Mouse (Mus musculus): ENCODE measurements around the gene Myl6.

The Myl6 gene

DNA sequence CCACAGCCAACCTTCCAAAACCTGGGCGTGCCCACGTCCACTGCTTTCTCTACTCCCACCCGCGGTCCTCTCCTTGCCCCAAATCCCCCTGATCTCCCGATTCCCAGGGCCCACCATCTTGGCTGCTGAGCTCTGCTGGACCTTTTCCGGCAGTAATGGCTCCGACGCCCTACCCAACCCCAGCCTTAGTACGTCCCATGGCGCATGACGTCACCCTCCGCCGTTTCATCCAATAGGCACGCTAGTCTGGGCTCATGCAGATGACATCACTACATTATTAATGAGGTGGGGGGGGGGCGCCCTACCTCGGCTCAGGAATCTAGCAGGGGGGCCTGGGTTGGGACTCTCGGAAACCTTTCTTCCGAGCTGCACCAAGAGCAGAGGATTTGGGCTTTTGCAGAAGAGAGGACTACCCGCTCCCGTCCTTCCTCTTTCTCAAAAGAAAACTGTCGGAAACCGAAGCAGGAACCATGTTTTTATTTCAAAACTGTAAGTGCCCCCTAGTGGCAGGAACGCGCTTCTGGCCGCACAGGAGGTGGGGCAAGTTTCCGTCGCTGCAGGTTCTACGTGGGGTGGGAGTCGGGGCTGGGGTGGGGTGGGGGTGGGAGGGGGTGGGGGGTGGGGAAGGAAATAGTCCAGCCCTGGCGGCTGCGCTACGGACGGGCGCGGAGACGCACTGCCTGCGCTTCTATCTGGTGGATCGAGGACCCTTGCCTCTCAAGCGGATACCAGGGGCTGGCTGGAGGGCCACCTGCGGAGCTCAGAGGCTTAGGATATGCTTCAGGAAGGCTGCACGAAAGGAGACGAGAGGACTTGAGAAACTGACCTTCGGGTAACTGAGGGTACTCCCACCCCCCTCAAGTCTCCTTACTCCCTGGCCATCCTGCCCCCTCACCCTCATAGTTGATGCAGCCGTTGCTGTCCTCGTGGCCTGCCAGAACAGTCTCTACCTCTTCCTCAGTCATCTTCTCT, at the start of gene Myl6:
Gene Myl6, minus strand, starts transcription at position 451 of the 972 bp plus-strand sequence.
- peak; percentile 98 for DNase-seq (ENCODE audit: low read depth, low spot score)

DNA sequence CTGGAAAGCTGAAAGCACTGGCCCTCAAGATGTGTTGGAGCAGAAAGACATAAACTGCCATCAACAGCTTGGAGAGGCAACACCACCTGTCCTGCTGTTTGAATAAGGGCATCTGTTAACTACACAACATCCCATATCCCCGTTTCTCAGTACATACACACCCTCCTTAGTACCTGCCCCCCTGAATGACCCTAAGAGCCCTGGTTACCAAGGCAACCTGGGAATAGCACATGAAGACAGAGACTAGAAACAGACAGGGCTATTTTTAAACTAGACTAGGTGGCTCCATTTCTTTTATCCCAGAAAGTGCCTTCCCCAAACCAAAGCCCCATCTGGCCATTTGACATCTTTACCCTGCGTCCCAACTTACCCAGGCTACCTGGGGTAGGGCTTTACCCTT, 49.2 kb upstream of the Myl6 start:
- DNase-seq (ENCODE audit: low read depth, low spot score): no peak

DNA sequence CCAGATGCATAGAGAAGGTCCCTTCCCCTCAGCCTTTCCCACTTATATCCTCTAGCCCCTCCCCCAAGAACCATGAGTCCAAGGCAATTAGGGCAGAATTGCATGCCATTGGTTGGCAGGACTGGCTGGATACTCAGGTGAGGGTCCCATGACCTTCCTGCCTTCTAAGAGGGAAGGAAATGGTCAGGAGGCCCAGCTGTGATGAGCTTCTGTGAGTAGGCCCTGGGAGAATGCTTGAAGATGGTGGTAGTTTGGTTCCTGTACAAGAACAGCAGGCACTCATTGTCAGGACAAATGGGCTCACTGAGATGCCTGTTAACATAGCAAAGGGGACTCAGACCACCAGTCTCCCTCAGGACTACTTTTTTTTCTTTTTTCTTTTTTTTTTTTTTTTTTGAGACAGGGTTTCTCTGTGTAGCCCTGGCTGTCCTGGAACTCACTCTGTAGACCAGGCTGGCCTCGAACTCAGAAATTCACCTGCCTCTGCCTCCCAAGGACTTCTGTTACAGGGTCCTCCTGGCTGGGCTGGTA, 44.5 kb upstream of the Myl6 start:
- no peak for DNase-seq (ENCODE audit: low read depth, low spot score)

DNA sequence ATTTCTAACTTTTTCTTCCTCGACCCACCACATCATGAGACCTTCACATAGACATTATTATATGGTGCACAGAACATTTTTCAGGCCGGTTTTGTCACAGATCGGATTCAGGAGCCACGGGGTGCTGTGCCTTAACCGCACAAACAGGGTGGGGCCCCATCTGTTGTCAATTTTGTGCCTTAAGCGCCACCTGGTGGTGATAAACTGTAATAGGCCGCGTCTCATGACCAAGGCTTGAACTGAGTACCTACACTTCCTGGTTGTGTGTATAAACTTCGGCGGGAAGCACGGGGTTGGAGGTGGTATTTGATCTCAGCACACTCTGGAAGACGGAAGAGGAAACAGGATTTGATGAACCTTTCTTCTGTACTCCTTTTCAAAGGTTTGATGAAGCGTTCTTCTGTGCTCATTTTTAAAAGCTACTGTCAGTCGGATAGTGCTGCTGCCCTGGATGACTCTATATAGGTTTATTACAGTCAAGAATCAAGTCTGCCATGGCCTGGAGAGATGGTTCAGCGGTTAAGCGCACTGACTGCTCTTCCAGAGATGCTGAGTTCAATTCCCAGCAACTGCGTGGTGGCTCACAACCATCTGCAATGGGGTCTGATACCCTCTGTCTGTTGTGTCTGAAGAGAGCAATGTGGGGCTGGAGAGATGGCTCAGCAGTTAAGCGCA, 42.5 kb upstream of the Myl6 start:
- DNase-seq (ENCODE audit: low read depth, low spot score): peak; percentile 87

DNA sequence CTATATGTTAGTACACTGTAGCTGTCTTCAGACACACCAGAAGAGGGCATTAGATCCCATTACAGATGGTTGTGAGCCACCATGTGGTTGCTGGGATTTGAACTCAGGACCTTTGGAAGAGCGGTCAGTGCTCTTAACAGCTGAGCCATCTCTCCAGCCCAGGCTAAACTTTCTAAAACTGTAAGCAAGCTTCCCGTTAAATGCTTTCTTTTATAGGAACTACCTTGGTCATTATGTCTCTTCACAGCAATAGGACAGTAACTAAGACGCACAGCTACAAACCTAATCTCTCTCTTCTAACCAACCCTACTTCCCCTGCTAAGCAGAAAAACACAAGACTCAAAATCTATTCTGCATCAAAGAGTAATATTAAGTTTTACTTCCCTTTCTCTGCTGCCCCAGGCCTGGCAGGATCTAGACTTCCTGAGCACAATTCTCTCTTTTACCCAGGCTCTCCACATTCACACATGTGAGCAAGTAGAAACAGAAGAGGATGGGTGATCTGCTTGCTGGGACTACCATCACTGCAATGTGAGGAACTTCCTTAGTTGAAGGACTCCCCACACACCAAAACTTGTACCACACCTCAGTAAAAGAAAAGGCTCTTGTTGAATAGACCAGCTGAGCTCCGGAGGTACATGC, 41.8 kb upstream of the Myl6 start:
- DNase-seq (ENCODE audit: low read depth, low spot score): no peak

DNA sequence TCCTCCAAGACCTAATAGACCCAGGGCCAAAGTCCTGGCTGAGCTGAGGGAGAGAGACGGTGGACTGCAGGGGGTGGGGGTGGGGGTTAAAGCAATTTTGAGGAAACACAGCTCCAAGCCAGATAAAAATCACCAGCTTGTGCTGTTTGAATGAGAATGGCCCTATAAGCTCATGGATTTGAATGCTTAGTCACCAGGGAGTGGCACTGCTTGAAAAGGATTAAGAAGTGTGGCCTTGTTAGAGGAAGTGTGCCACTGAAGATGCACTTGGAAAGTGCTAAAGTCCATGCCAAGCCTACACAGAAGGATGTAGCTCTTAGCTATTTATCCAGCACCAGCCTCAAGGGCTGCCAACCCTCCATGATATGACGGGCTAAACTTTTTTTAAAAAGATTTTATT, 41.3 kb upstream of the Myl6 start:
- DNase-seq (ENCODE audit: low read depth, low spot score): no peak

DNA sequence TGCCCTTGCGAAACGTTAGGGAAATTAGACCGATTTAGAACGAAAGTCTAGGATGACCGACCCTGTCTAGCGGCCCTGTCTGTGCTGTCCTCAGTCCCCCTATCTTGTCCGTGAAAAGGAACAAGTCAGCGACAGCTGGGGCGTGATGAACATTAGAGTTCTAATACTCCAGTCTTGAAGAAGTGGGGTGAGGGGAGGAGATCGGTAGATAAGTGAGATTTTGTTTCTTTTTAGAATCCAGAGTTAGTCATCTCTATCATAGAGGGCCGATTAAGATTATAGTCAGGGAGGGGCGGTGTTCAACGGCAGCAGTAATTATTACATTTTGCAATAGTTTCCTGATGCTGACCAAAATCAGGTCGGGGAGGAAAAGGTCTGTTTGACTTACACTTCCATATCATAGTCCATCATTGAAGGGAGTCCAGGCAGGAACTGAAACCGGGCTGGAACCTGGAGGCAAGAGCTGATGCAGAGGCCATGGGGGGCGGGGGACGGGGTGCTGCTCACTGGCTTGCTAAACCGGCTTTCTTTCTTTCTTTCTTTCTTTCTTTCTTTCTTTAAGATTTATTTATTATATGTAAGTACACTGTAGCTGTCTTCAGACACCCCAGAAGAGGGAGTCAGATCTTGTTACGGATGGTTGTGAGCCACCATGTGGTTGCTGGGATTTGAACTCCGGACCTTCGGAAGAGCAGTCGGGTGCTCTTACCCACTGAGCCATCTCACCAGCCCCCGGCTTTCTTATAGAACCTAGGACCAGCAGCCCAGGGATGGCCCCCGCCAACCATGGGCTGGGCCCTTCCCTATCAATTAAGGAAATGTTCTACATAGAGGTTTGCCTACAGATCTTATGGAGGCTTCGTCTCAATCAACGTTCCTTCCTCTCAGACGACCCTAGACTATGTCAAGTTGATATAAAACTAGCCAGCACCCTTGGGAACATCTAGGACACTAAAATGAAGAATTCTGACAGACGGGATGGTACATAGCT, 32.7 kb upstream of the Myl6 start:
- DNase-seq (ENCODE audit: low read depth, low spot score): no peak

DNA sequence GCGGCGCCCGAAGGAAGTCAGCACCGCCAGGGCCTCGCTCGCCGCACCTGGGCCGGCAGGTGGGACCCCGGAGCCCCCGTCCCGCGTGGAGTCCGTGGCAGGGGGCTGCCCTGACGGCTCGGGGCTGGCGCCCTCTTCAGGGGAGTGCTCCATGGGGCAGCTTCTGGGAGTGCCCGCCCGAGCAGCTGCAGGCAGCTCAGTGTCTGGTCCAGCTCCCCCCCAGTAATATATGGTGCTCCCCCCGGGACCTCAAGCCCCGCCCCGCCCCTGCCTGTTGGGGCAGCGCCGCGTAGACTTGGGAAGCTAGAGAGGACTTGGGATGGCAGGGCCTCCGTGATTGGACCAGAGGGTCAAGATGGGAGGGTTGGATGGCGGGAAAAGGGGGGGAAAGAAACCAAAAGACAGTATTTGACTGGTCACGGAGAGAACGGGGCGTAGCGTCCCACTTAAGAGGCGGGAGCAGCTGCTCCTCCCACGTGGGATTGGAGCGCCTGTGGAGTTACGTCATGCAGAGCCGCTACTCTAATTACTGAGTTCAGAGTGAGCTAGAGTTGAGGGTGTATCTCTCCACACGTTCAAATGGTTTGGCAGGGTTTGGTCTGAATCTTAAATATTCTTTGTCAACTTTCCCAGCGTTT, 31.8 kb upstream of the Myl6 start, which contains the start of gene Esyt1:
Gene Esyt1, minus strand, starts transcription at position 201 of the 638 bp plus-strand sequence.
- peak; percentile 100 for DNase-seq (ENCODE audit: low read depth, low spot score)

DNA sequence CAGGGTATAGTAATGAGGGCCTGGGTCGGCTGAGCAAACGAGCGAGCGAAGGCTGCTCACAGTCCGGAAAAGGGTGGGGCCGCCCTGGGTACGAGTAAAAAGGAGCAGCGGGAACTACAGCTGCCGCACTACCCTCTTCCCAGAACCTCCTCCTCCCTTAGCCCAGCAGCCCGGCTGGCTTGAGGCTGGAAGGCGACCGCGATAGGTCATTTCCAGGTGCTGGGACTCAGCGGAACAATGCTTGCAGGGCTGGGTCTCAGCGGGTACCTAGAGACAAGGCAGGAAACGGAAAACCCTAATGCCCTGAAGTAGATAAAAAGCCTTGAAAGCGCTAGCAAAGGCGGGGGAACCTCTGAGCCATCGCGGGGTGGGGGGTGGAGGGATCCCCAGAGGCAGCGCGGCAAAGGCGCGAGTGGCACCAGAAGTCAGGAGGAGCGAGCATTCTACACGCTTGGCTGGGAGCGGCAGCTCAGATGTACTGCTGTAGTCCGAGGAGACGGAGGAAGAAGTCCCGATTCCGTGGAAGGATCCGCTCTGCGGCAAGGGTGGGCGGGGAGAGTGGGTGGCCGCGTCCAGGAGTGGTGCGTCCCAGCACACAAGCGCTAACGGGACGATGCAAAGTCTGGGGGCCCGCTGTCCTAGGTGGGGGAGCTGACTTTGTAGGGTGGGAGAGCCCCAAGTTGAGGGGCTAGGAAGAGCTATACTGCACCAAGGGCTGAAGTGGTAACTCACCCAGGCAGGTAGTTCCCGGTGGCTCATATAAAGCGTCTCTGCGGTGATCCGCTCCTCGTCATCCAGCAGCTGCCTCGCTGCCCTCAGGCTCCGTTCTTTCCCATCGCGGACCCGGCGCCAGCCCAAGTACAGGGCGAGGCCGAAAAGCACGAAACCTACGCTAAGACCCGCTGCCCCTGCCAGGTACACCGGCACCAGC, 31.1 kb upstream of the Myl6 start:
- DNase-seq (ENCODE audit: low read depth, low spot score): no peak

DNA sequence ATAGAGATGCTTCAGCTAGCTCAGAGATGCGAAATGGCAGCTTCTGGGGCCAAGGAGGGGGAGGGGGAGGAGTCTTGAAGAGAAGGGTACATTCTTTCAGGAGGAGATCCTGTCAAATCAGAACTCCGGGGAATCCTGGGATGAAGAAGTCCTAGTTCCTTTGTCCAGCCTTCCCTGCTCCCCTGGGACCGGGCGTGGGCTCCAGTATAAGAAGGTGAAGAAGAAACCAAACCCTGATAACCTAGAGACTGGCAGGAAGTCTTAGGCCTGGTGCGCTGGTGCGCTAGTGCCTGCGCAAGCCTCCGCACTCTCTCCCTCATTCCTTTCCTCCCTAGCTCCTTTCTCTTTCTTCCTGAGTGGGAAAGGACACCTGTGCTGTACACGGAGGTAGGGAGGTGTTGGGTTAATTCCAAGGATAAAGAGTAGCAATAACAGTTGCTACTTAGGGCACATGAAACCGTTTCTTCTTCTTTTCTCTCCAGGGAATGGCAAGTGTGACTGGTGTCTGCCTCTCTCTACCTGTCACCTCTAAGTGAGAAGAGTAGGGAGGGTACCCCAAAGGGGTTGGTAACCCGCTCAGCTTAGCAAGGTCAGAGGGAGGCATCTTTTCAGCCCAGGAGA, 30.3 kb upstream of the Myl6 start:
- DNase-seq (ENCODE audit: low read depth, low spot score): no peak

DNA sequence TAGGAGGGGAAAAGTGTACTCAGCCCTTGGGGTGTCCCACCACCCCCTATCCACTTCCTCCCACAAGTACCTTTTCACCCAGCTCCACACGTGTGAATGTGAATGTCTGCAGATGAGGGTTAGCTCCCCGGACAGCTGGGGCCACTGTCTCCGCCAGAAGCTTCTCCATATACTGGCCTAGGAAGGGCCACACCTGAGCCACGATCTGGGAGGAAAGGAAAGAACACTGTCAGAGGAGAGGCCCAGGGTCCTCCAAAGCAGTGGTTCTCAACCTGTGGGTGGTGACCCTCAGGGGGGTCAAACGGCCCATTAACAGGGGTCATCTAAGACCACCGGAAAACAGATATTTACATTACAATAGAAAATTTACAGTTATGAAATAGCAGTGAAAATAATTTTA, 28.4 kb upstream of the Myl6 start:
- DNase-seq (ENCODE audit: low read depth, low spot score): no peak

DNA sequence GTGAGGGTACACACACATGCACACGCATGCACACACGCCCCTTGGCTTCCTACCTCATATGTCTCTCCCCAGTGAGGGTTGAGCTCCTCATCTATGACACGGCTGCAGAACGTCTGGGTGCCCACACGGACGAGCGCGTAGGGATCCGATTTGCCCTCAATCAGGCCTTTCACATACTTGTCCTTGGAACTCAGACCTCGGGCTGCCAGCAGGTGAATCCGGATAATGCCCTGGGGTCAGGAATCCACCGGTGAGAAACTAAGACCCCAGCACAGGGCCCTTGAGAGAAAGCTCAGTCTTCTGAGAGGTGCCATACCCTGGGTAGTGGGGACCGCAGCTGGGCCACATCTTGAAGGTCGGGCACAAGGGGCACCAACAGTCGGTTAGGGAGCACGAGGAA, 26.6 kb upstream of the Myl6 start:
- DNase-seq (ENCODE audit: low read depth, low spot score): no peak

DNA sequence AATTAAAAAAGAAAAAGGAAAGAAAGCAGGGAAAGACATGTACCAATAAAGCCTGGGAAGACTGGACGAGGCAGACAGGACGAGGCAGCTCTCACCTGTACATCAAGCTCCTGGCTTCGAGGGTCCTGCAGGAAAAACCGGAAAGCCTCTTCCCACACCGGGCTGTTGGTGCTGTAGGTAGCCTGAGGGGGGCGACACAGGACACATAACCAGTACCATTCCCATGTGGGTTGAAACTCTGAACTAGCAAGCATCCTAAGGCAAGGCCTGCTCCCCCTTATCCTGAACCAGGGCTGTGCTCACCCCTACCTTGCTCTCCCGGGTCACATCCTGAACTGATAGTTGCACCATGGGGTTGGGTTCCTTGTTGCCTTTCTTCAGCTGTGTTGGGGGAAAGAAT, 24.9 kb upstream of the Myl6 start:
- no peak for DNase-seq (ENCODE audit: low read depth, low spot score)

DNA sequence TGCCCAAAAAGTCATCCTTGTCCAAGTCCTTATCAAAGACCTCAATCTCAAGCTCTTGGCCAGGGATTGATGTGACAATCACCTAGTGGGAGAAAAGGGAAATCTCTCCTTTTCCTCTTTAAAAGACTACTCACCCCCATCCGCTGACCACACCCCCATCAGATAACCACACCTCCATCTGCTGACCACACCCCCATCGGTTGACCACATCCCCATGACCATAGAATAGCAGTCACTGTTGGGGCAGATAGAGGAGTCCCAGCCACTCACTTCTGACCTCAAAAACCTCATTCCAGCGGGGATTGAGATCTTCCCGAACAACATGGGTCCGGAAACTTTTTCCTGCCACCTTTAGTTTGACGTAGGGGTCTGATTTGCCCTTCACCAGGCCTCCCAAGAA, 22.7 kb upstream of the Myl6 start:
- no peak for DNase-seq (ENCODE audit: low read depth, low spot score)

DNA sequence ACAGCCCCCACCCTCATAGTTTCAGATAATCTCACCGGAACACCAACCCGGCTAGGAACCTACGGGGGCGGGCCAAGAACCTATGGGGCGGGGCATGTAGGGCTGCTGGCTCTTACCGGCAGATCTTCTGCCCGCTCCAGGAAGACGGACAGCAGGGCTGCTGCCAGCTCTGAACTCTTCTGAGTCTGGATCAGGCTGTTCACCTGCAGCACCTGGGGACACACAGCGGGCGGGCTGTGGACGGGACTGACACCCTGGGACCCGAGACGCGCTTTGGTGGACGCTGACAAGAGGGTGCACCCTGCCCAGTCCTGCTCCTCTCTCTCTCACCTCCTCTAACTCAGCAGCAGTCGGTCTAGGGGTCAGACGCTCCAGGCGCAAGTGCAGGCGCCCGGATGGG, 22.1 kb upstream of the Myl6 start:
- DNase-seq (ENCODE audit: low read depth, low spot score): no peak

DNA sequence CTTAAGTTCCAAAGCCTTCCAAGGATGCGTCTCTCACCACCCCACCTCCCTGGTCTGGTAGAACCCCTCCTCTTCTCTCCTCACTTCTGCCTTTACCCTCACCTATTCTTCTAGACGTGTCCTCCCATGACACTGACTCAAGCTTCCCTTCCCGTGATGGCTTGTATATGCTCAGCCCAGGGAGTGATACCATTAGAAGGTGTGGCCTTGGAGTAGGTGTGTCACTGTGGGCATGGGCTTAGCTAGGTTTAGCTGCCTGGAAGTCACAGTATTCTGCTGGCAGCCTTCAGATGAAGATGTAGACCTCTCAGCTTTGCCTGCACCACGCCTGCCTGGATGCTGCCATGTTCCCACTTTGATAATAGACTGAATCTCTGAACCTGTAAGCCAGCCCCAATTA, 21.1 kb upstream of the Myl6 start:
- DNase-seq (ENCODE audit: low read depth, low spot score): no peak

DNA sequence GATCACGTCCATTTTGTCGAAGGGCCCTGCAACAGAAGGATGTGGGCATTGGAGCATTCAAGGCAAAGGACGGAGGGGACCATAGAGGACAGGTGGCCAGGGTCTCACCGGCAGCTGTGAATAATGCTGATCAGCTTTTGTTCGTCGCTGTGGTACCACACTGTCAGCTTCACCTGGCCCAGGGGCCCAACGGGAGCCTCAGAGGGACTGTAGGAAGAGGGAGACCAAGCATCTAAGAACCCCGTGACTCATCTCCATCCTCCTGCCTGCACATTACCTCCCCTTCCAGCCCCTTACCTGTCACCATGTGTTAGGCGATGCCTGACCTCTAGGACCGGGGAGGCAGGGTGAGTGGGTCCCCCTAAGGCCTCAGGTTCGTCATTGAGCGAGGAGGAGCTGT, 17.8 kb upstream of the Myl6 start:
- DNase-seq (ENCODE audit: low read depth, low spot score): no peak

DNA sequence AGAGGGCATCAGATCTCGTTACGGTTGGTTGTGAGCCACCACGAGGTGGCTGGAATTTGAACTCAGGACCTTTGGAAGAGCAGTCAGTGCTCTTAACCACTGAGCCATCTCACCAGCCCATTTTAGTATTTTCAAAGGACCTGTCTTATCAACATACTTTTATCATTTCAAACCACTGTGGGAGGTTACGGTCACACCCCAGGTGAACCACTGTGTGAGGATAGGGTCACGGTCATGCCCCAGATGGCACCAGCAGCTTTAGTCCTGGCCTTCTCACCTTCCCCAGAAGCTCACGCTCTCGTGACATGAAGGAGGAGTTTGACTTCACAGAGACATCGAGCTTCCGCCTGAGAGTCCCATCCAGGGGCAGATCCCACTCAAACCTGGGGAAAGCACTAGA, 17.2 kb upstream of the Myl6 start:
- no peak for DNase-seq (ENCODE audit: low read depth, low spot score)

DNA sequence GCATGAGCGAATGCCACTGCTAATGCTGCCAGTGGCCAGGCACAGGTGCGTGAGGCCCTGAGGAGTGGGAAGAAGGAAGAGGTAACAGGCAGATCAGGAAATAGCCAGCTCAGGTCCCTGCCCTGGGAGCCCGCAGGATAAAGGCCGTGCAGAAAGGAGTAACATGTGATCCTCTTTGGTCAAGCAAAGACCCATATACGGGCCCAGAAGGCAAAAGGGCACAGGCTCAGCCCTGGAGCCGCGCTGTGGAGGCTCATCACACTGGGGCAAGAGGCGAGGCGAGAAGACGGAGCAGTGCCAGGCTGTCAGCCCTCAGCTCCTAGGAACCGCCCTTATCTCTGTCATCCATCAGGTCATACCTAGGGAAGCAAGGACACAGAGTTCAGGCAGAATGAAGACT, 16.4 kb upstream of the Myl6 start:
- no peak for DNase-seq (ENCODE audit: low read depth, low spot score)

Data from skeletal muscle tissue, adult 2 months (tissue).